Mouse (Mus musculus): ENCODE results near the gene Gm853. TPM values are rescaled to one million over a fixed set of nuclear protein-coding genes. Genes with fewer than 3 reads are reported as not detected.

The Gm853 gene
- polyA plus RNA-seq (2015; fragmentation: Nextera tagmentation; extraction: Ambion mirVana), result 0.15 and 0.34 TPM in 2 replicates

- ATAC-seq (replicated peaks), result no peak
- H3K9me3 ChIP-seq, result no peaks in the 10 kb centered on the region
- WGBS, result 50% methylated on average over 4 of the region's 4 CpGs
- H3K9ac ChIP-seq (replicated peaks), result no peak within 1 kb of the TSS
- no peak within 1 kb of the TSS for H3K27ac ChIP-seq (replicated peaks)
- H3K4me2 ChIP-seq (replicated peaks), result no peak within 1 kb of the TSS
- no peak within 1 kb of the TSS for H3K4me3 ChIP-seq
- no peaks in the 10 kb centered on the region for H3K27me3 ChIP-seq
- H3K4me1 ChIP-seq, result no peaks in the 10 kb centered on the region
- no peaks in the 10 kb centered on the region for H3K36me3 ChIP-seq
Measured at GRCm38 (mm10) chr4:130222179-130222578, at the start of gene Gm853. TSS of gene Gm853 (minus strand) at chr4:130222401.

- Histone ChIP-seq H3K9ac (replicated peaks) (no peak overlapping the region), H3K27ac (replicated peaks) (peak overlapping the region; percentile 75), H3K4me1 (peaks cover 43% of the 10 kb centered on the region), H3K9me3 (no peaks in the 10 kb centered on the region), H3K36me3 (no peaks in the 10 kb centered on the region), H3K4me2 (replicated peaks) (no peak overlapping the region), H3K27me3 (no peaks in the 10 kb centered on the region), H3K4me3 (no peak overlapping the region)
- 77% methylated on average over 6 of the region's 6 CpGs for WGBS
- ATAC-seq (replicated peaks), result no peak
Measured at GRCm38 (mm10) chr4:130270611-130271347, 48.6 kb upstream of the Gm853 start.

GRCm38 (mm10) chr4:130270089-130270488 lies 47.9 kb upstream of the Gm853 start:
- Histone ChIP-seq H3K36me3 (no peaks in the 10 kb centered on the region), H3K4me3 (no peak overlapping the region), H3K4me2 (replicated peaks) (no peak overlapping the region), H3K9ac (replicated peaks) (no peak overlapping the region), H3K27me3 (no peaks in the 10 kb centered on the region), H3K27ac (replicated peaks) (peak overlapping the region; percentile 75), H3K4me1 (peaks cover 41% of the 10 kb centered on the region), H3K9me3 (no peaks in the 10 kb centered on the region)
- ATAC-seq (replicated peaks), result no peak
- 68% methylated on average over 8 of the region's 8 CpGs for WGBS

GRCm38 (mm10) chr4:130268736-130269135 lies 46.5 kb upstream of the Gm853 start:
- Histone ChIP-seq H3K36me3 (no peaks in the 10 kb centered on the region), H3K27ac (replicated peaks) (no peak overlapping the region), H3K4me3 (no peak overlapping the region), H3K27me3 (no peaks in the 10 kb centered on the region), H3K9me3 (no peaks in the 10 kb centered on the region), H3K9ac (replicated peaks) (no peak overlapping the region), H3K4me2 (replicated peaks) (no peak overlapping the region), H3K4me1 (peaks cover 52% of the 10 kb centered on the region)
- ATAC-seq (replicated peaks), result no peak
- WGBS, result 91% methylated on average over 10 of the region's 10 CpGs

DNA sequence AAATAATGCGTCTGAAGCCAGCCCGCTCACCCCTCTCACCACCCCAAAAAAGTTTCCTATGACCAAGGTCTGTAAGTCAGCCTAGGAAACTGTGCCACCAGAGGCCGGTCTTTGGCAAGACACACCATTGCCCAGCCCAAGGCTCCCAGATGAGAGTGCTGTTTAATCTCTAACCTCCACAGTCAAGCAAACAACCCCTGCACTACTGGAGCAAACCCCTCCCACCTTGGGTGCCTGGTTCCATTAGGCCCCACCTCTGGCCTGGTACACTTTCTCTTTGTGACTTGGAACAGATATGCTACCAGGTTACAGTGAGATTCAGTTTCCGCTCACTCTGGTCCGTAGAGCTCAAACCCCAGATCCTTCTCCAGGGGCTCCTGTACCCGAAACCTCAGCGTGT lies 44.9 kb upstream of the Gm853 start:
- Histone ChIP-seq H3K9me3 (no peaks in the 10 kb centered on the region), H3K27me3 (no peaks in the 10 kb centered on the region), H3K4me3 (no peak overlapping the region), H3K4me2 (replicated peaks) (no peak overlapping the region), H3K9ac (replicated peaks) (no peak overlapping the region), H3K4me1 (peaks cover 35% of the 10 kb centered on the region), H3K27ac (replicated peaks) (no peak overlapping the region), H3K36me3 (peaks cover 15% of the 10 kb centered on the region)
- ATAC-seq (replicated peaks), result no peak
- WGBS, result 81% methylated on average over 7 of the region's 7 CpGs

DNA sequence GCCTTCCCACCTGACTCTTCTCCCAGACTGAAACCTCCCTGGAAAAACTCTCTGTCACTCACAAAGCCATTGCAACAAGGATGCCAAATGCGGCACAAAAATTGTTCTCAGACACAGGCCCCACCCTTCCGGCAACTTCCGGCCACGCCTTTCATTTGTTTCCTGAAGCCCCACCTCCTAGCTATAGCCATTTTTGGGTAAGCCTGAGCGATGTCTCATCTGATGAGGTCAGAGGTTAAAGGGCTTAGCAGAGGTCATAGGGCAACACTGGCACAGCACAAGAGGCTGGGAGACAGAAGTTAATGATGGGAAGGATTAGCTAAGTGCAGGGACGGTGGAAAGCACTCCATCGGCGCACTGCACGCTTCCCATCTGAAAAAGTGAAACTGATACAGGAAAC lies 44.4 kb upstream of the Gm853 start:
- no peak overlapping the region for H3K4me2 ChIP-seq (replicated peaks)
- peaks cover 17% of the 10 kb centered on the region for H3K36me3 ChIP-seq
- no peak overlapping the region for H3K9ac ChIP-seq (replicated peaks)
- no peak overlapping the region for H3K27ac ChIP-seq (replicated peaks)
- WGBS, result 46% methylated on average over 9 of the region's 9 CpGs
- no peaks in the 10 kb centered on the region for H3K9me3 ChIP-seq
- ATAC-seq (replicated peaks), result no peak
- no peak overlapping the region for H3K4me3 ChIP-seq
- peaks cover 30% of the 10 kb centered on the region for H3K4me1 ChIP-seq
- no peaks in the 10 kb centered on the region for H3K27me3 ChIP-seq

DNA sequence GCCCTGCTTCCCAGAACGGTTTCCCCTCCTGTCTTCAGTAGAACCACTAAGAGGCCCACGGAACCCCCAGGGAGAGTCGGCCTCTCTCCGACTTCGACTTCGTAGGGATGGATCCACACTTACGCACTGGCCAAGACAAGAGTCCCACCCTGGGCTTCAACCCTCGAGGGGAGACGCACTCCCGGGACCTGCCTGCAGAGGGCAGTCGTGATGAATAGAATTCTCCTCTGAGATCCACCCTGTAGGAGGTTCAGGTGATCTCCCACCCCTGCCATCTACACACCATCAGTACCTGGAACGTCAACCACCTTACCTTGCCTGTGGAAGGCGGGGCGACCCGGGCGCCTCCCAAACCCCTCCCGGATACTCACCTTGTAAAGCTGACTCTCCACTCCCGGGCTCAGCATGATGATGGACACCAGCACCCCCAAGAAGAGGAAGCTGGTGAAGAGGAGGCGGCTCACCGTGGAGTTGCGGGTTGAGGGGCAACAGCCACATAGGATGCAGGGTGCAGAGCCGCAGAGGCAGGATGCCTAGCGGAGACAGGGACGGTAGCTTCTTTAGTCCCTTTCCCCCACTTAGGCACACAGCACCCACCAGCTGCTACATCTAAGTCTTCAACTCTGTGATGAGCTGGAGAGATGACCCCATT lies 42.6 kb upstream of the Gm853 start:
- peaks cover 31% of the 10 kb centered on the region for H3K36me3 ChIP-seq
- H3K4me1 ChIP-seq, result peaks cover 21% of the 10 kb centered on the region
- H3K9me3 ChIP-seq, result no peaks in the 10 kb centered on the region
- H3K4me3 ChIP-seq, result no peak overlapping the region
- WGBS, result 29% methylated on average over 24 of the region's 24 CpGs
- peak; percentile 51; the same call in 1 of the 2 replicates for ATAC-seq (replicated peaks)
- no peak overlapping the region for H3K9ac ChIP-seq (replicated peaks)
- H3K4me2 ChIP-seq (replicated peaks), result 0 out of 2 replicates have a peak overlapping the region, but pooled peaks have one; percentile 4
- no peak overlapping the region for H3K27ac ChIP-seq (replicated peaks)
- no peaks in the 10 kb centered on the region for H3K27me3 ChIP-seq

GRCm38 (mm10) chr4:130264131-130264530 lies 41.9 kb upstream of the Gm853 start:
- Histone ChIP-seq H3K9ac (replicated peaks) (no peak overlapping the region), H3K36me3 (peaks cover 38% of the 10 kb centered on the region), H3K4me3 (no peak overlapping the region), H3K4me2 (replicated peaks) (no peak overlapping the region), H3K4me1 (peaks cover 21% of the 10 kb centered on the region), H3K9me3 (no peaks in the 10 kb centered on the region), H3K27ac (replicated peaks) (no peak overlapping the region), H3K27me3 (no peaks in the 10 kb centered on the region)
- ATAC-seq (replicated peaks), result no peak
- WGBS, result 31% methylated on average over 11 of the region's 11 CpGs

GRCm38 (mm10) chr4:130260406-130260805 lies 38.2 kb upstream of the Gm853 start:
- WGBS, result 34% methylated on average over 5 of the region's 5 CpGs
- ATAC-seq (replicated peaks), result no peak
- no peaks in the 10 kb centered on the region for H3K9me3 ChIP-seq

DNA sequence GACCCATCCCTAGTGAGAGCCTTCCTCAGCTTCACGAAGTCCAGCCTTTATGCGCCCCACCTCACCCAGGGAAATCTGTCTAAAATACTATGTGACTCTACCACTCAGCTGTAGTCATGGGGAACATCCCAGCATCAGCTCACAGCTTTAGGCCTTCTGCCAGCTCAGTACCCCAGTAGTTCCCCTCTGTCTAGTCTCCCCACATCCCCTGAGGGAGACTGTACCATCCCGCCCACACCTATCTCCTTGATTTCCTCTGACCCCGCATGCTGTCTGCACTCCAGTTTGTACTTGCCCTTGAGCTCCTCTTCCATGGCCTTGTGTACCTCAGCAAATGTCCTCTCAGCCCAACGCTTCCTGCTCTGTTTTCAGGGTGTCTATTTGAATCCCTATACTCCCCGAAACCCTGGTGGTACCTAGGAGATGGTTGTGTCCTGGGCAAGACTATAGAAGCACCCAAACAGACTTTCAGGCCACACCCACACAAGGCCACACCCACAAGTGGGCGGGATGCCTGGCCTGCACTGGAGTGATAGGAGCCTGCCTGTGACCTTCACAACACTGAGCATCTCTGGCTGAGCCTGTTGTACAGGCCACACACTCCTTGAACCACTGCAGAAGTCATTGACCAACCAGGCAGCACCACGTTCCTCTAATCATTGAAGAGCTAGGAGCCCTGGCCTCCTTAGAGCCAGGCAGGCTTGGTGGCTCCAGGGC lies 30.4 kb upstream of the Gm853 start:
- H3K4me1 ChIP-seq, result no peaks in the 10 kb centered on the region
- H3K9me3 ChIP-seq, result no peaks in the 10 kb centered on the region
- no peaks in the 10 kb centered on the region for H3K27me3 ChIP-seq
- peaks cover 58% of the 10 kb centered on the region for H3K36me3 ChIP-seq
- no peak for ATAC-seq (replicated peaks)
- no peak overlapping the region for H3K27ac ChIP-seq (replicated peaks)
- no peak overlapping the region for H3K4me2 ChIP-seq (replicated peaks)
- H3K9ac ChIP-seq (replicated peaks), result no peak overlapping the region
- 65% methylated on average over 8 of the region's 8 CpGs for WGBS
- no peak overlapping the region for H3K4me3 ChIP-seq

More at GRCm38 (mm10) chr4:130260406-130260805, 38.2 kb upstream of the Gm853 start:
- Histone ChIP-seq H3K27ac (replicated peaks) (no peak overlapping the region), H3K9ac (replicated peaks) (no peak overlapping the region), H3K27me3 (no peaks in the 10 kb centered on the region), H3K4me2 (replicated peaks) (no peak overlapping the region), H3K4me1 (peaks cover 13% of the 10 kb centered on the region), H3K36me3 (peaks cover 68% of the 10 kb centered on the region), H3K4me3 (no peak overlapping the region)

- Histone ChIP-seq H3K4me1 (no peaks in the 10 kb centered on the region), H3K27me3 (no peaks in the 10 kb centered on the region), H3K27ac (replicated peaks) (no peak overlapping the region), H3K36me3 (peaks cover 52% of the 10 kb centered on the region), H3K9me3 (no peaks in the 10 kb centered on the region), H3K9ac (replicated peaks) (no peak overlapping the region), H3K4me2 (replicated peaks) (no peak overlapping the region), H3K4me3 (no peak overlapping the region)
- ATAC-seq (replicated peaks), result no peak
- 53% methylated on average over 3 of the region's 3 CpGs for WGBS
Measured at GRCm38 (mm10) chr4:130251763-130252162, 29.6 kb upstream of the Gm853 start.

DNA sequence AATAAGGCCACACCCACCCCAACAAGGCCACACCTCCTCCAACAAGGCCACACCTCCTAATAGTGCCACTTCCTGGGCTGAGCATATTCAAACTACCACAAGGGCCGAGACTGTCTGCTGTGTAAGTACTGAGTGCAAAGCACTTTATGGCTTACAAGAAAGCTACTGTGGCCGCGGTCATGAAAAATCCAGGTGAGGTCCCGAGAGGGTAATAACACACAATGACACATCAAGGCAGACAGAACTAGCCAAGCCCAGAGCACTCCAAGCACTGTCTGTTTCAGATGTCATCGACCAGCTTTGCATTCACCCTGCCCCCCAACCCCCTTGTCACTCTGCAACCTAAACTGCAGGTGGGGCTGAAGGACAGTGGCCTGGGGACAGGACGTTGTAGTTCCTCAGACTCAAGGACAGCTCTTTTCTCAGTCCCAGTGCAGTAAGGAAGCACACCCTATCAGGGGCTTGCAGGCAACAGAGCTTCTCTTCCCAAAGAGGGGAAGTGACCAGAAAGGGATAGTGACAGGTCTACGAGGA lies 29.0 kb upstream of the Gm853 start:
- WGBS, result 57% methylated on average over 7 of the region's 7 CpGs
- H3K36me3 ChIP-seq, result peaks cover 47% of the 10 kb centered on the region
- H3K27ac ChIP-seq (replicated peaks), result no peak overlapping the region
- H3K4me1 ChIP-seq, result no peaks in the 10 kb centered on the region
- no peak overlapping the region for H3K4me3 ChIP-seq
- no peaks in the 10 kb centered on the region for H3K9me3 ChIP-seq
- ATAC-seq (replicated peaks), result no peak
- H3K27me3 ChIP-seq, result no peaks in the 10 kb centered on the region
- no peak overlapping the region for H3K4me2 ChIP-seq (replicated peaks)
- H3K9ac ChIP-seq (replicated peaks), result no peak overlapping the region

Measured in forebrain, embryonic 15.5 days (tissue).